Mouse (Mus musculus): ENCODE data around the gene Aox2. TPM values are rescaled to one million over a fixed set of nuclear protein-coding genes. Genes with fewer than 3 reads are reported as not detected.

The Aox2 gene
- polyA plus RNA-seq, 1 experiment from 2014 or later = 0.09 TPM

DNA sequence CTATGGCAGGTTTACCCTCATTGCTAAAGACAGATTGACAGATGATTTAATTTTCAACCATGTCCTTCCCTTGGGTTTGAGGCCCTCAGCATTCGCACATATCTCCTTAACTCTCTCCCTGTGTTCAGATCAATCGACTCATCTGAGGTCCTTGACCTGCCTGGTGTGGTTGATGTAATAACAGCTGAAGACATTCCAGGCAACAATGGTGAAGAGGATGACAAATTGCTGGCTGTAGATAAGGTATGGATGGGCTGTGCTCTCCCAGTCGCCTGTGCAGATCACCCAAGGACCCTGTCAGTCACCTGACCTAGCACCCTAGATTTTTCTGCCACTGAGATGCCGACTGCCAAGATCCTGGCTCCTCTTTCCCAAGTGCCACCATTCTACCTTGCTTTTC, 31.7 kb downstream of the Aox2 start:
- H3K27me3 ChIP-seq = no peaks in the 10 kb centered on the region
- no peaks in the 10 kb centered on the region for H3K9me3 ChIP-seq
- no peak overlapping the region for H3K9ac ChIP-seq
- no peak overlapping the region for H3K4me2 ChIP-seq (replicated peaks)
- no peaks in the 10 kb centered on the region for H3K36me3 ChIP-seq
- no peak overlapping the region for H3K27ac ChIP-seq
- no peaks in the 10 kb centered on the region for H3K4me1 ChIP-seq
- H3K4me3 ChIP-seq = no peak overlapping the region
- no peak for ATAC-seq (ENCODE audit: low FRiP score, low read depth)
- 77% methylated on average over 4 of the region's 4 CpGs for WGBS

DNA sequence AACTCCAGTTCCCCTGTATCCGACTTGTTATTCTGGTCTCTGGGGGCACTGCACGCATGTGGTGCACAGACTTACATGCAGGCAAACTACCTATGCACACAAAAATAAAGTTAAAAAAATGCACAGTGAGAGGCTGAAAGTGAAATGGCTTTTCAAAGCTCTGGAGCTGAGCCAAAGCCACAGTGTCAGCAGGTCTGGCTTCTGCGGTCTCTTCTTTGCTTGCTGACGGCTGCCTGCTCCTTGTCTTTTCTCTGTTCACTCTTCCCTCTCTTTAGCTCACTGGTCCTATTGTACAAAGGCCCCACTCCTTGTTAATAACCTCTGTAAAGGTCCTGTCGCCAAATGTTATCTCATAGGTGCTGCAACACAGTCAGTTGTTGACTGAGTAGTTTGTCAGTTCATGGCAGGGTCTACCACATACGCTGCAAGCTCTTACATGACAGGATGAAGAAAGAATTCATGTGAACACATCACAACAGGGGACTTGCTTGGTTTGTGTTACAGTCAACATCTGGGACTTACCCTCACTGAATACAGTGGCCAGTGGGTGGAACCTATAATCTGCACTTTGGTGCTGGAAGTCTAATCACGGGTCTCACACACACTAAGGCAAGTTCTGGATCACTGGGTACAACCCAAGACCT, 33.2 kb downstream of the Aox2 start:
- Histone ChIP-seq H3K27me3 (no peaks in the 10 kb centered on the region), H3K27ac (no peak overlapping the region), H3K9me3 (no peaks in the 10 kb centered on the region), H3K4me3 (no peak overlapping the region), H3K4me1 (no peaks in the 10 kb centered on the region), H3K4me2 (replicated peaks) (no peak overlapping the region), H3K9ac (no peak overlapping the region), H3K36me3 (no peaks in the 10 kb centered on the region)
- WGBS = 78% methylated on average over 7 of the region's 7 CpGs
- no peak for ATAC-seq (ENCODE audit: low FRiP score, low read depth)

DNA sequence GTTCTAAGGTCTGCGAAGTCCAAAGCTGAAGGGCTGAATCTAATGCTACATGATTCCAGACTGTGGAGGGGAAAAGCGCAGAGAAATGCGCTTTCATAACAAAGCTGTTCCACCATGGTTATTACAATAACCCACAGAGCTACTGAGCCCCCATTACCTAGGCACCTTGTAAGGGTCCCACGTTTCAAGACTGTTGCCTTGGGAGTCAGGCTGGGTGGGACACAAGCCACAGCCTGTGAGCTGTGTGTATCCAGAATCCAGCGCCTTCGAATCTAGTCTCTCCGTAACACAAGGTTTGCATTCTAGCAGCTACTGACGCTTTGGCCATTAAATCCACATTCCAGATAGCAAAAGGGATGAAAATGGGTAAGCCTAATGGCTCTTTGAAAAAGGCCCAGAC, 35.0 kb downstream of the Aox2 start:
- Histone ChIP-seq H3K9me3 (no peaks in the 10 kb centered on the region), H3K4me1 (no peaks in the 10 kb centered on the region), H3K4me2 (replicated peaks) (no peak overlapping the region), H3K27me3 (no peaks in the 10 kb centered on the region), H3K36me3 (no peaks in the 10 kb centered on the region), H3K9ac (no peak overlapping the region), H3K4me3 (no peak overlapping the region), H3K27ac (no peak overlapping the region)
- 85% methylated on average over 8 of the region's 8 CpGs for WGBS
- ATAC-seq (ENCODE audit: low FRiP score, low read depth) = no peak

DNA sequence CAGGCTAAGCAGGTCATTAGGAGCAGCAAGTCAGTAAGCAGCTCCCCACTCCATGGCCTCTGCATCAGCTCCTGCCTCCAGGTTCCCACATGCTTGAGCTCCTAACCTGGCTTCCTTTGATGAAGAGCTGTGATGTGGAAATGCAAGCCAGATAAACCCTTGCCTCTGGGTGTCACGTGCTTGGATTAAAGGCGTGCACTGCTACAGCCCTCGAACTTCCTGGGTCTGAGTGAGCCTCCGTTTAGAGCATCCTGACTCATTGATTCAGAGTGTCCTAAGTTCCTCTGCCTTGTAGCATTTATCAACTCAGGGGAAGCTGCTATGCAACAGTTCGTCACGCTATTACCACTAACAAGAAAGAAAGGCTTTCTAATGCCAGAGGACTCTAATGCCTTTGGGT, 37.4 kb downstream of the Aox2 start:
- no peaks in the 10 kb centered on the region for H3K36me3 ChIP-seq
- ATAC-seq (ENCODE audit: low FRiP score, low read depth) = no peak
- H3K9me3 ChIP-seq = no peaks in the 10 kb centered on the region
- H3K4me1 ChIP-seq = no peaks in the 10 kb centered on the region
- H3K9ac ChIP-seq = no peak overlapping the region
- 72% methylated on average over 6 of the region's 6 CpGs for WGBS
- H3K27ac ChIP-seq = no peak overlapping the region
- H3K4me2 ChIP-seq (replicated peaks) = no peak overlapping the region
- no peak overlapping the region for H3K4me3 ChIP-seq
- no peaks in the 10 kb centered on the region for H3K27me3 ChIP-seq

DNA sequence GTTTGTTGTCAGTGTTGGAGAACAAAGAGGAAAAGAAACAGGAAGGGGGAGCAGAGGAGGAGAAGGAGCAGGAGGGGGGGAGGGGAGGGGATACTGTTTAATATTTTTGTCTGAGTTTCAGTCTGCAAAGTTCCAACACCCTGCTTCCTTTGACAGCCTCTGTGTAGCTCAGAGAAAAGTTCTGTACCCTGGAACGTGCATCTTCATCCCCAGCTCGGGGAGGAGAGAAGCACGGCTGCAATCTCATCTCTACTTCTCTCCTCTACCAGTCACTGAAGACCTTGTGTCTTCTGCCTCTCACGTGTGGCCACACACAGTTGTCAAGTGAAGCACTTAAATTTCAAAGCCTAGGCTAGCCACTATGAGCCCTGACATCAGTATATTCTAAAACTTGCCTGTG, 55.1 kb downstream of the Aox2 start:
- Histone ChIP-seq H3K4me1 (no peaks in the 10 kb centered on the region), H3K9ac (no peak overlapping the region), H3K4me3 (peak overlapping the region; percentile 11; the same call in 1 of the 2 replicates), H3K4me2 (replicated peaks) (peak overlapping the region; percentile 39), H3K27ac (no peak overlapping the region), H3K9me3 (0 out of 2 replicates have a peak, but pooled peaks cover 3% of the 10 kb centered on the region), H3K27me3 (no peaks in the 10 kb centered on the region), H3K36me3 (no peaks in the 10 kb centered on the region)
- no peak for ATAC-seq (ENCODE audit: low FRiP score, low read depth)
- WGBS = 44% methylated on average over 4 of the region's 4 CpGs

DNA sequence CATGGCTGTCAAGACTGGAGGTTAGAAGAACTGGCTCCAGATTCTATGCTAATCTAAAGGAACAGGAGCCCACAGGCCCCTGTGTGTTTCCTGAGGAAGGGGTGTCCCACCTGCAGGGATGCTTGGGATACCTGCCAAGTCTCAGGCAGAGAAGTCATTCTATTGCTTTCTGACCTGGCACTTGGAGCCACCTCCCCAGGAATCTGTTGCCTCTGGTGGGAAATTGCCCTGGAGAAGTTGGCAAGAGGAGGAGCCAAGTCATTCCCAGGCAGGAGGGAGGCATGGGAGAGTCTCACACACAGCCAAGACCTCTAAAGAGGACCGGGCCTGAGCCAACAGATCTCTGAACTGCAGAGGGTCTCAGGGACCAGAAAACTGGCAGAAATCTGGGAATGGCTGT, 61.8 kb downstream of the Aox2 start:
- Histone ChIP-seq H3K4me3 (no peak overlapping the region), H3K36me3 (no peaks in the 10 kb centered on the region), H3K9ac (no peak overlapping the region), H3K27me3 (no peaks in the 10 kb centered on the region), H3K9me3 (no peaks in the 10 kb centered on the region), H3K4me2 (replicated peaks) (no peak overlapping the region), H3K4me1 (peaks cover 21% of the 10 kb centered on the region), H3K27ac (no peak overlapping the region; the same call in 1 of the 2 replicates)
- ATAC-seq (ENCODE audit: low FRiP score, low read depth) = no peak
- WGBS = 85% methylated on average over 1 of the region's 1 CpGs

DNA sequence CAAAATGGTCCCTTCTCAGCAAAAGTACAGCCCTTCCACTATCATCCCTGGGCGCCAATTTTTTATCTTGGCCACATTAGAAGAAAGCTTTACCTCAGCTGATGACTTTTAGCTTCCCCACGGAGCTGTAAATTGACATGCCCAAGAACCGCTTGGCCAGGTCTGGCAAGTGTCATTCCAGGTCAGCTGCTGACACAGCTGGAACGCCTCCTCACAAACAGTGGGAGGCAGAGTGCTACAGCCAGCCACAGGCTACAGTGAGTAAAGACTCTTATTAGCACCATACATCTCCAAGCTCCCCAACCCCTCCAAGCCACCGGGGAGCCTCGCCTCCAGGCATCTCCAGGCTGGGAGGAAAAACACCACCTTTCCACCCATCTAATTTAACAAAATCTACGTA, 63.5 kb downstream of the Aox2 start:
- no peak overlapping the region for H3K9ac ChIP-seq
- no peaks in the 10 kb centered on the region for H3K36me3 ChIP-seq
- no peak for ATAC-seq (ENCODE audit: low FRiP score, low read depth)
- H3K9me3 ChIP-seq = no peaks in the 10 kb centered on the region
- H3K4me2 ChIP-seq (replicated peaks) = no peak overlapping the region
- H3K4me1 ChIP-seq = peaks cover 21% of the 10 kb centered on the region
- no peak overlapping the region for H3K27ac ChIP-seq
- H3K27me3 ChIP-seq = no peaks in the 10 kb centered on the region
- 19% methylated on average over 7 of the region's 7 CpGs for WGBS
- no peak overlapping the region for H3K4me3 ChIP-seq

DNA sequence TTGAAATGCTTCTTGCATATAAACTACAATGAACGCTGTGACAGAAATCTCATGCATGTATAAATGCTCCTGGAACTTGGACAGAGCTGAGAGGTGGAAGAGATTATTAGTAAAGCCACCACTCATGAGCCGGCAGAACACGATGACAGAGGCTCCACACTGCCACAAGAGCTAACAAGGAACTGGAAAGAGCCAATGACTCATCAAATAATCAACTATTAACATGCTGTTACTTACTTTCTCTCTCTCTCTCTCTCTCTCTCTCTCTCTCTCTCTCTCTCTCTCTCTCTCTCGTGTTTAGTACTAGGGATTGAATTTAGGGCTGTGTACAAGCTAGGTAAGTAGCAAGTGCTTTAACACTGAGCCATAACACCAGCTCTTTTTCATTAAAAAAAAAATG, 65.7 kb downstream of the Aox2 start:
- WGBS = 81% methylated on average over 4 of the region's 4 CpGs
- no peak overlapping the region for H3K9ac ChIP-seq
- H3K9me3 ChIP-seq = no peaks in the 10 kb centered on the region
- H3K4me1 ChIP-seq = peaks cover 21% of the 10 kb centered on the region
- H3K4me3 ChIP-seq = no peak overlapping the region
- H3K27me3 ChIP-seq = no peaks in the 10 kb centered on the region
- no peak overlapping the region for H3K27ac ChIP-seq
- no peak overlapping the region for H3K4me2 ChIP-seq (replicated peaks)
- H3K36me3 ChIP-seq = no peaks in the 10 kb centered on the region
- ATAC-seq (ENCODE audit: low FRiP score, low read depth) = no peak

DNA sequence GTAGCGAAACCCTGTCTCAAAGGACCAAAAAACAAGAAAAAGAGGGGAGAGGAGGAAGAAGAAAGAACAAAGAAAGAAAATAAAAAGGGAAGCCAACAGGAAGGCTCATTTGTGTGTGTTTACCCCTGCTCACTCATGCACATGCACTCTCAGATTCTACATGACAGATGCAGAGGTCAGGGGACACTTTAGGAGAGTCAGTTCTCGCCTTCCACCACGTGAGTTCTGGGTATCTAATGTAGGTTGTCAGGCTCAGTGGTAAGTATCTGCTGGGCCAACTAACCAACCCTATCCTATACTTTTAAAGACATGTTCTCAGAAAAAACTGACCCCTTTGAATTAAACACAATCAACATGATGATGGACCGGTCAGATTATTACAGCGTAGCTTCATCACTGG, 66.4 kb downstream of the Aox2 start:
- no peaks in the 10 kb centered on the region for H3K27me3 ChIP-seq
- no peak overlapping the region for H3K4me2 ChIP-seq (replicated peaks)
- H3K9me3 ChIP-seq = no peaks in the 10 kb centered on the region
- no peaks in the 10 kb centered on the region for H3K36me3 ChIP-seq
- WGBS = 86% methylated on average over 5 of the region's 5 CpGs
- no peak overlapping the region for H3K9ac ChIP-seq
- peaks cover 21% of the 10 kb centered on the region for H3K4me1 ChIP-seq
- no peak for ATAC-seq (ENCODE audit: low FRiP score, low read depth)
- H3K27ac ChIP-seq = no peak overlapping the region
- H3K4me3 ChIP-seq = no peak overlapping the region

DNA sequence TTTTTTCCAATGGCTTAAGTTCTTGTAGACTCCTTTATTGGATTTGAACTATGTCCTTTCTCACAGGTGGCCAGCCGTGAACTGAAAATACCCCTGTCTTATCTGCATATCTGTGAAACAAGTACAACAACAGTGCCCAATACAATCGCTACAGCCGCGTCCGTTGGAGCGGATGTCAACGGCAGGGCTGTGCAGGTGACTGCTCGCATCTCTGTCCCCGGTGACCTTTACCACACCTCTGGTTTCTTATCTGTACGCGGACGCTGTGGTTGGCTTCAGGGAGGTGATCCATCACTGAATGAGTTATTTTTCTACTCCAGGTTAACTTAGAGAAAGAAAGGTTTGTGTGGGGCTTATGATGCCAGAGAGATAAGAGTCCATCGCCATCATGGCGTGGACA, 68.0 kb downstream of the Aox2 start:
- Histone ChIP-seq H3K4me1 (peaks cover 8% of the 10 kb centered on the region), H3K9me3 (no peaks in the 10 kb centered on the region), H3K4me3 (no peak overlapping the region), H3K27ac (no peak overlapping the region), H3K27me3 (no peaks in the 10 kb centered on the region), H3K36me3 (no peaks in the 10 kb centered on the region), H3K9ac (no peak overlapping the region), H3K4me2 (replicated peaks) (no peak overlapping the region)
- no peak for ATAC-seq (ENCODE audit: low FRiP score, low read depth)
- 92% methylated on average over 14 of the region's 14 CpGs for WGBS

DNA sequence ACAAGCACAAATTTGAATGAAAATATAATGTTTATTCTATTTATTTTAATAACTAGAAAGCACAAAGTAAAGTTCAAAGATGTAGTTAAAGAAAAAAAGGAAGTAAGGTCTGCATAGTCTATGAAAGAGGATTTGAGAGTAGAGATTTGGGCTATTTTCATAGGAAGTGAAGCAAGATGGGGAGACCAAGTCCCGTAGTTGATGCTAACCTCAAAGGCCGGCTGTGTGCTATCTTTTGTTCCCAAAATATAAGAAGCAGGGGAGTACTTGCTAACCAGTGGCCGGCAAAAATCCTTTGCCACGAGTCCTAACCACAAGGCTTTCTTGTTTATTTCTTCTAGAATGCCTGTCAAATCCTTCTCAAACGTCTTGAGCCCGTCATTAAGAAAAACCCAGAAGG, 70.6 kb downstream of the Aox2 start:
- no peak for ATAC-seq (ENCODE audit: low FRiP score, low read depth)
- no peak overlapping the region for H3K27ac ChIP-seq
- H3K4me1 ChIP-seq = no peaks in the 10 kb centered on the region
- WGBS = 82% methylated on average over 6 of the region's 6 CpGs
- H3K4me3 ChIP-seq = no peak overlapping the region
- no peaks in the 10 kb centered on the region for H3K27me3 ChIP-seq
- no peak overlapping the region for H3K9ac ChIP-seq
- H3K4me2 ChIP-seq (replicated peaks) = no peak overlapping the region
- no peaks in the 10 kb centered on the region for H3K9me3 ChIP-seq
- H3K36me3 ChIP-seq = no peaks in the 10 kb centered on the region

DNA sequence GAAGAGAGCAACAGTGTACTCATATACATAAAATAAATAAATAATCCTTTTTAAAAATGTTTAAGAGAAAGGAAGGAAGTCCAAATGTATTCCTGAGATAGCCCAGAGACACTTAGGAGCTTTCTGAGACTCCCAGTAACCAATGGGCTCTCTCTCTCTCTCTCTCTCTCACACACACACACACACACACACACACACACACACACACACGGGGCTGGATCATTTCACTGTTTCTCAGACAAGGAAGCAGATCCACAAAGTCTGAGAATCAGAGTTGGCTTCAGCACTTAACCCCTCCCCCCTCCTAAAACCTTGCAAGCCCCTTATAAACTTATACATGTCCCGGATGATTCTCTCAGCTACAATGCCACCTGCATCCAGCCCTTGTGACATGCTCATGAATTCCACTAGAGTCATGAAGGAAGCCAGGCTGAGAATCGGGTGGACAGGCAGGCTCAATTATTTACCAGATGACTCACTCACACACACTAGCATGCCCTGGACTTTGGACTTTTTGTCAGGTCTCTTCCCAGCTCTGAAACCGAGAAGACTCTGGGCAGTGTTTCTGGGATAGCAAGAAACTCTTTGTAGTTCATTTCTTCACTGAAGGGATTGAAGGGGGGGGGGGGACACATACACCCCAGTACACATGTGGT, 75.2 kb downstream of the Aox2 start:
- H3K9me3 ChIP-seq = no peaks in the 10 kb centered on the region
- WGBS = 43% methylated on average over 4 of the region's 4 CpGs

More for the DNA sequence above, 75.2 kb downstream of the Aox2 start:
- no peak overlapping the region for H3K27ac ChIP-seq
- no peaks in the 10 kb centered on the region for H3K27me3 ChIP-seq
- no peaks in the 10 kb centered on the region for H3K36me3 ChIP-seq
- no peak for ATAC-seq (ENCODE audit: low FRiP score, low read depth)
- no peak overlapping the region for H3K9ac ChIP-seq
- no peaks in the 10 kb centered on the region for H3K4me1 ChIP-seq
- H3K4me3 ChIP-seq = no peak overlapping the region
- no peak overlapping the region for H3K4me2 ChIP-seq (replicated peaks)
